Mouse (Mus musculus) limb, embryonic 14.5 days (tissue): ENCODE measurements around the gene Hacd4. TPM values are rescaled to one million over a fixed set of nuclear protein-coding genes. Genes with fewer than 3 reads are reported as not detected.

Source experiments
- ATAC-seq: fragments of 200-750 bp; cut with Nextera tagmentation; 2 replicates; pipeline ENCODE4 v1.8.0; 2017; ENCODE audit warnings: low read depth, moderate number of reproducible peaks, moderate TSS enrichment; ENCODE audit not compliant: low FRiP score
- DNase-seq: peaks from one replicate; pipeline ENCODE4 v3.0.0-alpha.2; 2015; ENCODE audit warnings: low spot score
- H3K27ac ChIP-seq: fragments of 300-500 bp; sonication (generic); replicated peaks from 2 replicates; pipeline ENCODE4 v1.5.1; 2014; ENCODE audit warnings: low read depth, mild to moderate bottlenecking, low read length, moderate library complexity, mixed read lengths
- H3K27me3 ChIP-seq: fragments of 300-500 bp; sonication (generic); 2 replicates; pipeline ENCODE4 v1.6.1; 2014; ENCODE audit warnings: low read length, mixed read lengths; ENCODE audit not compliant: control insufficient read depth, insufficient read depth
- H3K36me3 ChIP-seq: fragments of 300-500 bp; sonication (generic); 2 replicates; pipeline ENCODE4 v1.6.1; 2014; ENCODE audit warnings: mild to moderate bottlenecking, low read length, moderate library complexity, mixed read lengths; ENCODE audit not compliant: control insufficient read depth, insufficient read depth
- H3K4me1 ChIP-seq: fragments of 300-500 bp; sonication (generic); 2 replicates; pipeline ENCODE4 v1.6.1; 2014; ENCODE audit warnings: antibody characterized with exemption, low read length, mixed read lengths; ENCODE audit not compliant: control insufficient read depth, insufficient read depth
- H3K4me2 ChIP-seq: fragments of 300-500 bp; sonication (generic); replicated peaks from 2 replicates; pipeline ENCODE4 v1.6.1; 2014; ENCODE audit warnings: low read depth, mild to moderate bottlenecking, low read length, moderate library complexity; ENCODE audit not compliant: severe bottlenecking
- H3K4me3 ChIP-seq: fragments of 300-500 bp; sonication (generic); replicated peaks from 2 replicates; pipeline ENCODE4 v1.5.1; 2014; ENCODE audit warnings: low read length
- H3K9ac ChIP-seq: fragments of 300-500 bp; sonication (generic); 2 replicates; pipeline ENCODE4 v1.6.1; 2014; ENCODE audit warnings: mild to moderate bottlenecking, low read depth, low read length, moderate library complexity; ENCODE audit not compliant: severe bottlenecking
- H3K9me3 ChIP-seq: fragments of 300-500 bp; sonication (generic); 2 replicates; pipeline ENCODE4 v1.6.1; 2016; ENCODE audit warnings: low read length; ENCODE audit not compliant: control insufficient read depth
- POLR2A ChIP-seq: fragments of 200-500 bp; IDR thresholded peaks from 2 replicates; pipeline ENCODE4 v1.8.0; 2012; ENCODE audit warnings: inconsistent platforms, mild to moderate bottlenecking, moderate library complexity, borderline replicate concordance; ENCODE audit not compliant: insufficient read depth, insufficient read length; ENCODE audit errors: extremely low read depth
- WGBS: fragments of 180-500 bp; shearing (Covaris S2); extraction: QIAGEN DNeasy Blood & Tissue Kit; methylation state at CpG from one replicate; pipeline ENCODE4 v1.1.7; 2014; 5-methylcytosine and 5-hydroxymethylcytosine counted together
- polyA plus RNA-seq, 2 experiments: library from polyadenylated mRNA; depleted of rRNA in 1 of 2; stranded (reverse) in 1 of 2; unstranded in 1 of 2; fragments of >200 nt; fragmentation: Nextera tagmentation in 1 of 2; extraction: Ambion mirVana in 1 of 2; gene quantifications; 2 replicates each; pipeline versions ENCODE4 v1.2.1 to v1.2.3; 2012 to 2014

Gene Hacd4
- polyA plus RNA-seq, 2 experiments = 3.4 to 12.5 TPM

DNA sequence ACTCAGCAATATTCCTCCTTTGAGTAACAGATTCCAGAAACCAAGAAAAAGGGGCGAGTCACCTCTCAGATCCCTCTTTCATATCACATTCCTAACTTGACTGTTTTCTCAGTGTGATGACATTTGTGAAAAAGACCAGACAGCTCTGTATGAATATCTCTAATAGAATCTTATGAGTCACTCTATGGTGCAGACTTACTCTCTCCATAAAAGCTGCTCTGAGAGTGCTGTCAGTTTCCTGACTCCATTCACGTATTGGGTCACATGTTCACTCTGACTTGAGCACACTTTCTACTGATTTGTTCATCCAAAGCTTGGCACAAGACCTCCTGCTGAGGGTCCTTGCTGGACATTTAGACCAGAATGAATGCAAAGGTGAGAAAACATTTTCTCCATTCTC, 10.2 kb upstream of the Hacd4 start:
- ATAC-seq (no peak), DNase-seq (no peak)
- Histone ChIP-seq H3K27me3 (no peaks in the 10 kb centered on the region), H3K4me2 (no peak overlapping the region), H3K4me3 (no peak overlapping the region), H3K4me1 (no peaks in the 10 kb centered on the region), H3K9me3 (no peaks in the 10 kb centered on the region), H3K27ac (no peak overlapping the region), H3K9ac (no peak overlapping the region), H3K36me3 (no peaks in the 10 kb centered on the region)
- TF ChIP-seq POLR2A = no peak
- WGBS = 69% methylated on average over 2 of the region's 2 CpGs

DNA sequence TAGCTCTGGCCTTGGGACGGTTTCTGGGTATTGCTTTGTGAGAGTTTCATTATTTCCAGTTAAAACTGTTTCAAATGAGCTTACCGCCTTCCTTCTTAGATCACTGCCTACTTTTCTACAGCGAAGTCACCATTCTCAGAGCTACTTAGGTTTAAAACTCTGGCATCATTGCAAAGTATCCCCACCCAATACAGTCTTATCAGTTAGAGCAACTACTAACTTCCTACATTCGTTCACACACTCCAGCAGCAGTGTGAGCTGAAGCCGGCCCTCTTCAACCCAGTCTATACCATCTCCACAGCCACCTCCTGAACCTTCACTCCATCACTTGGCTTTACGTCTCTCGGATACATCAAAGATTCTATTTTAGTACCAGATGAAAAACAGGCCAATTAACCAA, 2.1 kb upstream of the Hacd4 start:
- H3K27ac ChIP-seq = no peak overlapping the region
- no peak overlapping the region for H3K9ac ChIP-seq
- no peaks in the 10 kb centered on the region for H3K27me3 ChIP-seq
- 84% methylated on average over 7 of the region's 7 CpGs for WGBS
- H3K4me1 ChIP-seq = peaks cover 11% of the 10 kb centered on the region; the same call in 1 of the 2 replicates
- no peak overlapping the region for H3K4me3 ChIP-seq
- H3K9me3 ChIP-seq = no peaks in the 10 kb centered on the region
- DNase-seq (no peak), ATAC-seq (no peak)
- H3K4me2 ChIP-seq = no peak overlapping the region
- TF ChIP-seq POLR2A = no peak
- no peaks in the 10 kb centered on the region for H3K36me3 ChIP-seq

DNA sequence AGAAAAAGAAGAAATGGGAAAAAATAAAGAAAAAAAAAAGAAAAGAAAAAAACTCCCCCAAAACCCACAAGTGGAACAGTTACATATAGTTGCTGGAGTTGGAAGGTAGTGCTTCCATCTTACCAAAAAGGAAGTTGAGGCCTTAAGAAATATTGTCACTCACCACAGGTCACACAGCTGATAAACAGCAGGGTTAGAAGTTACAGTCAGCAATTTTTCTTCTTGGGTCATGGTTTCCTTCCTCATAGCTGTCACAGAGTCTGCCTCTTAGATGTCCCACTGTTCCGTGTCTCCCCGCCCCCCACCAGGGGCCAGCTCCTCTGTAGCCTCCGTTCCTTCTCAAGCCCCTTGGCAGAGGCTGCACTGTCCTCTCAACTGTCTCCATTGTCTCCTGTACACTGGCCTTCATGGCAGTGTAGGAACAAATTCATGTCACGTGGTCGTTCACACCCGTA, 968 bp upstream of the Hacd4 start:
- no peak overlapping the region for H3K27ac ChIP-seq
- H3K36me3 ChIP-seq = no peaks in the 10 kb centered on the region
- ATAC-seq (no peak), DNase-seq (no peak)
- H3K4me1 ChIP-seq = peaks cover 11% of the 10 kb centered on the region; the same call in 1 of the 2 replicates
- H3K4me2 ChIP-seq = no peak overlapping the region
- WGBS = 84% methylated on average over 6 of the region's 6 CpGs
- no peaks in the 10 kb centered on the region for H3K9me3 ChIP-seq
- H3K4me3 ChIP-seq = no peak overlapping the region
- TF ChIP-seq POLR2A = no peak
- no peaks in the 10 kb centered on the region for H3K27me3 ChIP-seq
- H3K9ac ChIP-seq = no peak overlapping the region

DNA sequence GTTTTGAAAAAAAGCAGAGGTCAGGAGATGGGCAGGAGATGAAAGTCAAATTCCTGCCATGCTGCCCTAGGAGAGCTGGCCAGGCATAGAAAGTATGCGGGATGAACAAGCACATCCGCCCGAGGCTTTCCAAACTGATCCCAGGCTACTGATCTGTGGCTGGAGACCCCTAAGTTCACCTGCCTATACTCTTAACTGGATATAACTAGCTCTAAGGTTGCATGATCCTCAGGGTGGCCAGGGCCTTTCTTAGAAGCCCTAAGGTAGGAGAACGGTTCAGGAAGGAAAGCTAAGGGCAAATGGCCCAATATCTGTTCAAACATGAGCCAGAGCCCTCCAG, 232 bp upstream of the Hacd4 start:
- H3K9ac ChIP-seq = peak overlapping the region; percentile 52; the same call in 1 of the 2 replicates
- TF ChIP-seq POLR2A = no peak
- H3K9me3 ChIP-seq = no peaks in the 10 kb centered on the region
- H3K27ac ChIP-seq = no peak overlapping the region
- peak overlapping the region; percentile 39 for H3K4me3 ChIP-seq
- no peaks in the 10 kb centered on the region for H3K27me3 ChIP-seq
- DNase-seq = no peak
- 24% methylated on average over 4 of the region's 4 CpGs for WGBS
- peak; percentile 15; the same call in 1 of the 2 replicates for ATAC-seq
- peak overlapping the region; percentile 65 for H3K4me2 ChIP-seq
- H3K36me3 ChIP-seq = no peaks in the 10 kb centered on the region
- H3K4me1 ChIP-seq = peaks cover 11% of the 10 kb centered on the region; the same call in 1 of the 2 replicates

DNA sequence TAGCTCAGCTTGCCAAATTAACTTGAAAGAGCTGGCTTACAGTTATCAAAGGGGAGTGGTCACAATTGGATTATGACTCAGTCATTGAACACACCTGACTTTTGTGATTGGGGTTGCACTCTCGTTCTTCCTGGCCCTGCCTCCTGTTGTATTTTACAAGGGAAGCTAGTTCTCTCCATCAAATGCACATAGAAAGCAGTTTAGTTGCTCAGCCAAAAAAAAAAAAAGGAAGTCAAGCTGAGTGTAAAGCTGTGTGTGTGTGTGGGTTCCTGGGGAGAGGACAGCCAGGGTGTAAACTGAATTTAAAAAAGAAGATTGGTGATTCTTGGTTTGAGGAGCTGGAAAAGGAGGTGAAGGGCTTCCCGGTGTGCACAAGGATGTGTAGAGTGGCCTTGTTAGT, 811 bp downstream of the Hacd4 start:
- peak overlapping the region; percentile 52; the same call in 1 of the 2 replicates for H3K9ac ChIP-seq
- no peaks in the 10 kb centered on the region for H3K9me3 ChIP-seq
- no peak overlapping the region for H3K27ac ChIP-seq
- no peaks in the 10 kb centered on the region for H3K27me3 ChIP-seq
- H3K4me1 ChIP-seq = peaks cover 11% of the 10 kb centered on the region; the same call in 1 of the 2 replicates
- no peak for TF ChIP-seq POLR2A
- no peak for ATAC-seq
- H3K4me2 ChIP-seq = peak overlapping the region; percentile 65
- 33% methylated on average over 2 of the region's 2 CpGs for WGBS
- DNase-seq = no peak
- H3K4me3 ChIP-seq = 0 out of 2 replicates have a peak overlapping the region, but pooled peaks have one; percentile 39
- H3K36me3 ChIP-seq = no peaks in the 10 kb centered on the region

DNA sequence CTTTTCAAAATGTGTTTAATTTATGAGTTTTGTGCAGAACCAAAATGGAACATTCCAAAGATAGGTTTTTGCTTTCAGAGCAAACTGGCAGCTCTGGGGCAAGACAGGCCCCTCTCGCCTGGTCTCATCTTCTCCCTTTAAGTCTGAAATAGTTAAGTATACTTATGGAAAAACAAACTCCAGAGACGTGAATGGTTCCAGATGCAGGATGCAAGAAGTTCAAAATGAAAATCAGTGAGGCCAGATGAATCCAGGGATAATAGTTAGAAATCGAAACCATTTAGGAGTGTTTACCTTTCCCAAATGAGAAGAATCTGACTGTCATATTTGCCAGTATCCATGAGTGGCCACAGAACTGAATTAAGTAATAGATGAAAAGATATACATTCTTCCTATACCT, 1.6 kb downstream of the Hacd4 start:
- 65% methylated on average over 3 of the region's 3 CpGs for WGBS
- H3K36me3 ChIP-seq = no peaks in the 10 kb centered on the region
- no peak for TF ChIP-seq POLR2A
- no peak overlapping the region for H3K9ac ChIP-seq
- H3K4me2 ChIP-seq = no peak overlapping the region
- DNase-seq (no peak), ATAC-seq (no peak)
- no peak overlapping the region for H3K27ac ChIP-seq
- peaks cover 11% of the 10 kb centered on the region; the same call in 1 of the 2 replicates for H3K4me1 ChIP-seq
- H3K27me3 ChIP-seq = no peaks in the 10 kb centered on the region
- H3K4me3 ChIP-seq = no peak overlapping the region
- no peaks in the 10 kb centered on the region for H3K9me3 ChIP-seq
